Mouse (Mus musculus): ENCODE data around the gene Stk39. TPM values are rescaled to one million over a fixed set of nuclear protein-coding genes. Genes with fewer than 3 reads are reported as not detected.
"Not testable (repeated sequence)": the region's sequence is repeated elsewhere in the genome, so short reads cannot be mapped to it uniquely, and the experiment has no call there.

Stk39 gene
- polyA plus RNA-seq, 1 experiment = 5.0 TPM

DNA sequence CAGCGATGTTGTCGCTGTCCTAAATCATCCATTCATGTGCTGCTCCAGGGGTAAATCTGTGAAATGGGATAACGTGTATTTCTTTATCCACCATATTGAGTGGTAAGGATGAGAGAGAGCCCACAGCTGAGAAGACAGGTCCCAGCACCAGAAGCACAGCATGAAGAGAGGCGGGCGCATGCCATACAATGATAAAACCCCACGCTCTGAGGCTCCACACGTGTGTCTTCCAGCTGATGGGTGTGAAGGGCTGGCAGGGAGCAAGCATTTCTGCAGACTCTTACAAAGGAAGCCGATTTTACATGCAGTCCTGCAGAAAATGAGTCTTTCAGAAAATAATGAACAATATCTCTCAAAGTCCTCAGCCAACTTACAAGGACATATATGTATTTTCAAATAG lies 215.6 kb downstream of the Stk39 start:
- DNase-seq (ENCODE audit: low read depth, low spot score) = no peak
- 96% methylated on average over 8 of the region's 8 CpGs for WGBS

DNA sequence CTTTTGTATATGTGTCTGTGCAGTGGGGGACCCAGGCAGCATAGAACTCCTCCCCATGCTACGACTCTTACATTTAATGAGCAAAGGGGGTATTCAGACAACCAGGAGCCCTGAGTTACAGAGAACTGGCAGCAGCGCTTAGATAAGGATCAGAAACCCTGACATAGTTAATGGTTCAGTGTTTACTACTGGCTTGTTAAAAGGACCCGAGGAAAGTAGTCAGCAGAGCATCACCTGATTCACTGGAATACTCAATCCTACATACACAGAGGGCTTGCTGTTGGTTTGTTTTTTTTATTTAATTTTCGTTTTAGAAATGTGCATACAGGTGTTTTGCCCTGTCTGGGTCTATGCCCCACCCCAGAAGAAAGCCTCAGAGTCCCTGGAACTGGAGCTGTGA lies 217.3 kb downstream of the Stk39 start:
- WGBS = 59% methylated on average over 4 of the region's 4 CpGs
- DNase-seq (ENCODE audit: low read depth, low spot score) = no peak

DNA sequence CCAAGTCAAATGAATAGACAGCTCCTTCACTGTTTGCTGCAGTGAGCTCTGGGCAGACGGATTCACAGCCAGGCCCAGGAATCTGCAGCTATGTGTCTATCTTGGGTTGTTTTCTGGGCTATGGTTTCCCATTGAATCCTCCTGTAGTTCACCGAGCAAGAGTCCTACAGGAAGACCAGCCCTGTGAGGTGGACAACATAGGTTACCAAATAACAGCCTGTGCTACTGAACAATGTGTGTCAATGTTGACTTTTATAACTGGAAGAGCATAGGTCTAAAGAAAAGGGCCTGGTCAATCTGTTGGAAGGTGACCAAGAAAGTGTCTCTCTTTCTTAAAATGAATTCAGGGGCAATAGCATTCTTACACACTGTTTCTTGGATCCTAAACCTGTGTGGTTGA lies 218.8 kb downstream of the Stk39 start:
- WGBS = 85% methylated on average over 2 of the region's 2 CpGs
- no peak for DNase-seq (ENCODE audit: low read depth, low spot score)

DNA sequence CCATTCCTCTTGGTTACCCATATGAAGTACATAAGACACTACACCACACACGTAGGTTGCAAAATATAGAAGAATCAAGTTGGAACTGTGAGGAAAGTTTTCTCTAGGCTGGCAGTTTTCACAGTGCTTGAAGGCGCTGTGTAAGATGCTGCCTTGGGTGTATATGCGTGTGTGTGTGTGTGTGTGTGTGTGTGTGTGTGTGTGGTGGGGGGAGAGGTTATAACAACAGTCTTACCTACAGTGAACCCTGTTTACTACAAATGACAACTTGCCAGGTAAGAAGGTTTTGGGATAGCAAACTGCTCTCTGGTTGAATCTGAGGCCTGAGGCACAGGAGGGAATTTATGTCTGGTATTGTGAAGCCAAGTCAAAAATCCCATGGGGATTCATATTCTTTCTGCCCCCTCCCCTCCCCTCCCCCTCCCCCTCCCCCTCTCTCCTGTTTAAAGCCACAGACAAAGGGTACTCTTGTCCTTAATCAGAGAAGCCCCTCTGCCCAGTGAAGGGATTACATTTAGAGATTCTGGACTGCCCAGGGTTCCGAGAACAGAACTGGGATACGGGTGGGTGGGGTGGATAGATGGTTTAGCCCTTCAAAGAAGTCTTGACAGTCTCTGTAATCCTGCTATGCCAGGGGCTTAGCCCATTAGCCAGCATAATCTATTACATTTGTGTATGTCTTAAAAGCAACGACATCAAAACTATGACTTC lies 219.9 kb downstream of the Stk39 start:
- DNase-seq (ENCODE audit: low read depth, low spot score) = no peak
- WGBS = 96% methylated on average over 6 of the region's 6 CpGs

DNA sequence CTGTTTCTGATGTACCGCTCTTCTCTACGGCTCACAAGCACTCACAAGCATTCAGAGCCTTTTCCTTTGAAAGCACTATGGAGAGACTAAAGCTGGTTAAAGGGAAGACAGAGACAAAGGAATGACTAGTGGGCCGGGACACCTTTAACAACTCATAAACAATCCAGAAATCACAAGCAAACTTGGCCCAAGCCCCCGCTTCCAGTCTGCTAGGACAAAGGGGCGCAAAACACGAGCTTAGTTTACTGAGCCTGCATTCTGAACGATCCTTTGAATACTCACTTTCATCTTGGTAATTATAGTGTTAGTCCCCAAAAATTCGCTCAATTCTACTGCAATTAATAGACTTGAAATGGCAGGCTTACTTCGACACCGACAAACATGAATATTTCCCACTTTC lies 221.2 kb downstream of the Stk39 start:
- 90% methylated on average over 10 of the region's 10 CpGs for WGBS
- no peak for DNase-seq (ENCODE audit: low read depth, low spot score)

DNA sequence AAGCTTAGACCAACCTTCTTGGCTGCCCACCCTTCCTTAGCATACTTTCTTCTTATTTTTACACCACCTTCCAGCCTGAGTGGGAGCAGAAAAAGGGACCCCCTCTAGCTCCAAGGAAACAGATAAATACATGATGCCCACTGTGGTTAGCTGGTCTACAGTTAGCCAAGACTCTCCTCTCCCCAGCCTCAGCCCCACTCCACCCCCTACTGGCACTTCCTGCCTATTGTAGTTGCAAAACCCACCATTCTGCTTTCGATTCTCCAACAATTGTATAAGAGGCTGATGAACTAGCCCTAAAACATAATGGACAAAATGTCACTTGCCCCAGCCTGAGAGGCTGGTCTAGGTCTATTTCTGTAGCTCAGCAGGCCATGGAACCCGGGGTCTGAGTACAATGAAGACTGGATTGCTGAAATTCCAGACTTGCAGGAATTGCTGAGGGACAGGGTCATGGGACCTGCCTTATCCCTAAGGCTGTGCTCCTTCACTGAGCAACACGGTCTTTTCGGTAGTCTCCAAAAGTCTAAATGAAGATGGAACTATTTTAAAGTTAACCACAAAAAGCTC lies 222.1 kb downstream of the Stk39 start:
- 82% methylated on average over 4 of the region's 4 CpGs for WGBS
- DNase-seq (ENCODE audit: low read depth, low spot score) = no peak

DNA sequence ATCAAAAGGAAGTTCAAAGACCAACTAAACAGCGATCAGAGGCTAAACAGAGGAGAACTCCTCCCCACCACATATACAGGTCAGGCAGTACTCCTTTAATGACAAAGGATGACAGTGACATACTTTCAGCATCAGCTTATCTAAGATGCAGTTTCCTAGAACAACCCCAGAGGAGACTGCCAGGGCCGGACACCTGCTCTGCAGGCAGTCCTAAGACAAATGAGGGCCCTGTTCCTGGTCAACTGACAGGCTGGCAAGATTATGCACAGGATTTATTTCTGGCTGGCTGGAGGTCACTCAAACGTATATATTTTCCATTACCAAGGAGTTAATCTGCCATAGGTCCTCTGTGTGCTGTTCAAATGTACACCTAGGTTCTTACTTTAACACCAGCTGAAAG lies 225.8 kb downstream of the Stk39 start:
- 46% methylated on average over 3 of the region's 3 CpGs for WGBS
- no peak for DNase-seq (ENCODE audit: low read depth, low spot score)

DNA sequence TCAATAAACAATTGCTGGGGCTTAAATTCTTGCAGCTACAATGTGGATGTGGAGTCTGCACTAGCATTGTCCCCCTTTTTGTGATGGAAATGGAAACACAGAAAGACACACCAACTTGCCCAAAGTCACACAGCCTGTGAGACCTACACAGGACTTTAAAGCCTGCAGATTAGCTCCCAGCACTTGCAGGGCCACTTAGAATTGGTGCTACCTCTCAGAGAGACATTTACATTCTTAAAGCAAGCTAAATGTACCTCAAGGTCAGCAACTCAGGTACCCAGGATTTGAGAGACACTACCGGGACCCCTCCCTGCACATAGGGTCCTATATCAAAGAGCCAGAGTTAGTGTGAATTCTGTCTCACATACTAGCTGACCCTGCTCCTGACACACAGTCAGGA lies 227.5 kb downstream of the Stk39 start:
- 73% methylated on average over 1 of the region's 1 CpGs for WGBS
- DNase-seq (ENCODE audit: low read depth, low spot score) = no peak

DNA sequence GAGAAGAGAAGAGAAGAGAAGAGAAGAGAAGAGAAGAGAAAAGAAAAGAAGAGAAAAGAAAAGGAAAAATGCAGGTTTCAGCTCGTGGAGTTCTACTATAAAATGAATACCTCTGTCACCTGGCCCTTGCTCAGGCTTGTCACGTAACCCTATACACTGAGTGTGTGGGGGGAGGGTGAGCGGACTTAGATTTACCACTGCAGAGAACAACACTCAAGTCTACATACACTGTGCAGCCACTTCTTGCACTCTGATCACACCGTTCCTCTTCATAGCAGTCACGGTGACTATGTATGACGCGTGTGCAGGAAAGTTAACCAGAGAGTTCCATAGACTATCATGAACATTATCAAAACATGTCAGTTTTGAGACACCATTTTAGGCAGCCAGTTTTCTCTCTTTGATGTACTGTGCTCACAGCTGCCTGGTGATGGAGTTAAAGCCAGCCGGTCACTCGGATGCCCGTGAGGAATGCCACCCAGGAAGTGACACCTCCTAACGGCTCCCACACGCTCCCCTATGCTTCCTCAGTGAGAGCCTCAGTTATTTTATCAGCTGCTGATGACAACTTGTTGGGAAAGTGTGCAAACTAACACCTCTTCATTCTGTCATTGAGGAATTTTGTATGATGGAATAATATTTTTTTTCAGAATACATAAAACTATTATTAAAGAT lies 228.1 kb downstream of the Stk39 start:
- WGBS = 84% methylated on average over 12 of the region's 12 CpGs

DNA sequence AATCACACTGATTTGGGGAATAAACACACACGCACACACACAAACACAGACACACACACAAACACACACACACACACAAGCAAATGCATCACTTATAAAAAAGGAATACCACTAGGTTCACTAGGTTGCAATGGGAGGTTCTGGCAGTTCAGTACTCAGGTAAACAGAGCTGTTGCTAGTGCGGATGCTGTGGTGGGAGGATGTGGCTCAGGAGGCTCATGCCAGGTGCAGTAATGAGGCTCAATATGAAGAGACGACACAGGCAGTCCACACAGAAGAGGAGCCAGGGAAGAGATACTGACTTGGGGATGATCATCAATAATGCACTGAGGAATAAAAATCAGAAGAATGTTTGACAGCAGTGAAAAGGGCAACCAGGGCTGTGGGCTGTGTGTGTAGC lies 228.8 kb downstream of the Stk39 start:
- 90% methylated on average over 3 of the region's 3 CpGs for WGBS
- DNase-seq (ENCODE audit: low read depth, low spot score) = no peak

More for the DNA sequence above, 228.1 kb downstream of the Stk39 start:
- DNase-seq (ENCODE audit: low read depth, low spot score) = no peak

DNA sequence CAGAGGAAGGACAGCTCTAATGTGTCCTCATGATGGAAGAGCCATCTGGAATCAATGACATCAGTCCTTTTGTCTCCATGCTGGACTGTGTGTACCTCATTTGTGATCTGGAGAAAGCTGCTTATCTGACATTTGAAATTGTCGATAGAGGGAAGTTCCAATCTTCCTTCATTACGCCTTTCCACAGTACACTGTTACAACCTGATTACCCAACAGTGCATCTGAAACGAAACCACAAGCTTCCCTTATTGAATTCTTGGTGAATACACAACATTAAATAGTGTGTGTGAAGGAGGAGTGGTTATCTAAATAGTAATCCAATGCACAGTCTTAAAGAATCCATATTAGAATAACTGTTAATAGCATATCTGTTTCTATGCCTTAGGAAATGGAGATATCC lies 230.0 kb downstream of the Stk39 start:
- 83% methylated on average over 3 of the region's 3 CpGs for WGBS
- no peak for DNase-seq (ENCODE audit: low read depth, low spot score)

DNA sequence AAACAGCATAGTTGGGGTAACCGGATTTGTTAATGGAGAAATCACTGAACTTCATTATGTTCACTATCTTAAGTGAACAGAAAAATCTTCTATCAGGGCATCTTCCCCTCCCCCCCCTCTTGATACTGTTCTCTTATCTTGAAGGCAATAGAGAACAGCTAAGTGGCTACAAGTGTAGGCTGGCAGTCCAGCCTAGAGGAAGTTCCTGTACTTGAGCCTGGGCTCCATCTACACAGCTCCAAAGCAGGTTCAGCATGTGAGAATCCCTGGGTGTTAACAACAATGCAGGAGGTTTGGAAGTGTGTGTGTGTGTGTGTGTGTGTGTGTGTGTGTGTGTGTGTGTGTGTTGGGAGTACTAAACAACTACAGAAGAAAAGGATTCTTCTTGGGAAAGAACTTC lies 230.4 kb downstream of the Stk39 start:
- 97% methylated on average over 1 of the region's 1 CpGs for WGBS

DNA sequence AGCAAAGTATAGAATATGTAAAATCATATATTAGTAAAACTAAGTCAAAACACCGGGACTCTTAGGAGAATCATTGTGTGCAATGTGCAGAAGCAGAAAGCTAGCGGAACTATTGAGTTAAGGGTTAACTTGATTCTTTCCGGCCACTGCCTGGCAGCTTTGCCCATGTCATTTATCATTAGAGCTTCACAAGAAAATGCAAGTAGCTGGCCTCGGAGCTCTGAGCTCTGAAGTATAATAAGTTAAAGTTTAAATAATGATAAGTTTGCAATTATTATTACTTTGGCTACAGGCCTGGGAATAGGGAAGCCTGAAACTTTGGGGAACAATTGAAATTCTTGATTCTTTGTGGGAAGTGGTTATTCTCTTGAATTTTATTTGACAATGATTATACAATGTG lies 232.7 kb downstream of the Stk39 start:
- WGBS = 57% methylated on average over 4 of the region's 4 CpGs
- not testable (repeated sequence) for DNase-seq (ENCODE audit: low read depth, low spot score)

More for the DNA sequence above, 230.4 kb downstream of the Stk39 start:
- no peak for DNase-seq (ENCODE audit: low read depth, low spot score)

DNA sequence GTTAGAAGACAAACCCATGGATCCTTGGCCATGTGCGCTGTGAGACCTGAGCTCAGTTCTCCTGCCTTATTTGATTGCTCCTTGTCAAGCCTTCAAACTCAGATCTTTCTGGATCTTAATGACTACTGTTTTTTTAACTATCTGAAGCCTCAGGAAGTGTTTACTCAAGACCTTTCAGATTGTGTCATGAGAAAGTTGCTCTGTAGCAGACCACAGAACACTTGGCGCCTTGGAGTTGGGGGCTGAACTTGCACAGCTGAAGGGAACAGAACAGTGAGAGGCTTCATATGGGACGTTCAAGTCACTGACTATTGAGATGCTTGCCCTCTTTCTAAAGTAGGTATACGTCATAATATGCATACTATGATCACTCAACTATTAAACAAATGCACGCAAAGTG lies 239.1 kb downstream of the Stk39 start:
- 90% methylated on average over 5 of the region's 5 CpGs for WGBS
- DNase-seq (ENCODE audit: low read depth, low spot score) = no peak

DNA sequence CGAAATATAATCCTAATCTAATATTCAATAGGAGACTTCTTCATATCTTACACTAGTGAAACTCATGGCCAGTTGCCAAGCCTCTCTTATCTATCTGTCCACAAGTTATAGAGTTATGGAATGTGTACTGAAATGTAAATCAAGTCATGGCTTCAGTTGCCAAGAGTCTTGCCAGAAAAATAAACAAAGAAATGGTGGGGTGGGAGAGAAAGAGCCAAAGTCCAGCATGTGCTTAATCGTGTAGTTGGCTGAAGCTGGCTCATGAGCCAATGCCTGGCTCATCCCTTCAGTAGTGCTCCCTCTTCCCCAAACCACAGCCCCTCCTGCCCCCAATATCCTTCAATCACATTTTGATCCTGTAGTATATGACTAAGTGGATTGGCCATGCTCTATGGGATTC lies 242.2 kb downstream of the Stk39 start:
- WGBS = 51% methylated on average over 2 of the region's 2 CpGs
- no peak for DNase-seq (ENCODE audit: low read depth, low spot score)

DNA sequence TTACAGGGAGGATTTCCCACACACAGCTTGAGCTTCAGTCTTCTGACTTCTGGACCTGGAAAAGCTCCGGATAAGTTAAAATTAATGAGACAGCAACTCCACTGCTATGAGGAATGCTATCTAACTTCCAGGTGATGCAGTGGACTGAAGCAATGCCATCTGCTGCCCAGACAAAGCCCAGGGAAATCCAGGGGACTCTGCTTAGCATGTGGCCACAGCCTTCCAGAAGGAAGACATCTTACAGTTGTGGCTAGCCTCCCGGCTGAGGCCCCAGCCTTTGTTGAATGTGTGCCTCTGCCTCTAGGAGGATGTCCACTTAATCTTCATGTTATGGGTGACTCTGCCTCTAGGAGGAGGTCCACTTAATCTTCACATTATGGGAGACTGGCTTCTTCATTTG lies 243.0 kb downstream of the Stk39 start:
- no peak for DNase-seq (ENCODE audit: low read depth, low spot score)
- WGBS = 84% methylated on average over 2 of the region's 2 CpGs

DNA sequence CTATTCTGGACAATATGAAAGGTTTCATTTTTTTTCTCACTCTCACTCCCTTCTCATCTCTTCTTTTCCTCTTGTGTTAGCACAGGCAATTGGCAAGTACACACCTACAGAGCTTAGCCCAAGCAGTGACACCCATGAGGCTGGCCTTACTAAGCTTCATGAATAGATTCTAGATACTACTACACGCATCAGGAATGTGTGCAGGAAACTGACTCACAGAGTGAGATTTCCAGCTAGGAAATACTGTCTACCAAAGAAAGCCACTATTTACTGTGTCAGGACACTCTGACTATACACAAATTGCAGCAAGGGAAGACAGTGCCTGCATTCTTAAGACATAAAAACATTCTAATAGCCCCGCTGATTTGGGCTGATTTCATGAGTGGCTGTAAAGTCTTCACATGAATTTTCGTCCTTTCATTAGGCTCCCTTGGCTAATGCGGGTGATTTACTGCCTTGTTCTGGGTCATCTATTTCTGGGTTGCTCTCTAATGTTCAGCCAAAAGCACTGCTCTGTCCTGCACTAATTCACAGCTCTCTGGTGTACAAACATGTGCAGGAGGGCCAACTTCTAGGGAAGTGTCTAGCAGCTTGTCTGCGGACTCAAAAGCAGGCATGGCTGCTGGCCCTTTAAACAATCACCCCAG lies 249.7 kb downstream of the Stk39 start:
- WGBS = 61% methylated on average over 5 of the region's 5 CpGs

DNA sequence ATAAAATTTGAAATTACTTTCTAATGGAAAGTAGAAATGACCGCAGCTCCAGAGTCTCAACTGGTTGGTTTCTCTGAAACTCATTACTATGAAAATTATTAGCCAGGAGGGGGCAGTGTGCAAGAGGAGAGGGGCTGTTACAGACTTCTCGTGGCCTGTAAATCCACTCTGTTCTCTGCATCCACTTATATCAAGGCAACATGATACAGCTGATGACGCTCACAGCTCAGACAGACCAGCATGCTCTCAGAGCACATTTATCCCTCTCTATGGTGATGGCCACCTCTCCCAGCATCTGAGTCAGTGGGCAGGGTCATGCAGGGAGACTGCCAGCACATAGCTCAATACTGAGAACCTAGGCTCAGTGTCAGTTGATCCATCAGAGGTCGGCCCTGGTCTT lies 250.8 kb downstream of the Stk39 start:
- WGBS = 77% methylated on average over 4 of the region's 4 CpGs

More for the DNA sequence above, 249.7 kb downstream of the Stk39 start:
- no peak for DNase-seq (ENCODE audit: low read depth, low spot score)

DNA sequence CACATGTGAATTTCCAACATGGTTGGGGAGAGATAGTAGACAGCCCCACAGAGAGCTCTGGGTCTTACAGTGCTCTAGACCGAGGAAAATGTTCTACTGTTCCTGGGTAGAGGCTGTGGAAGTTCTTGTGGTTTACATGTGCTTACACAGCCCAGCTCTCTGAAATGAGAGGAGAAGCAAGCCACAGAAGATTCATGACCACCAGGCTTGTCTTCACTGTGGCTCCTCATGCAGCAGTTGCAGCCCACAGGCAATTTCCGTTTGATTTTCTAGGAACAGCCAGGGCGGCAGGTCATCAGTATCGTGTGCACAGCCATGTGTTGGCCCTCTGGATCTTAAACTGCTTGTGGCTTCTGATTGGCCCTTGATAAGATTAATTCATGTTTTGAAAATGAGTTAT lies 252.2 kb downstream of the Stk39 start:
- 88% methylated on average over 4 of the region's 4 CpGs for WGBS
- no peak for DNase-seq (ENCODE audit: low read depth, low spot score)

More for the DNA sequence above, 250.8 kb downstream of the Stk39 start:
- no peak for DNase-seq (ENCODE audit: low read depth, low spot score)

DNA sequence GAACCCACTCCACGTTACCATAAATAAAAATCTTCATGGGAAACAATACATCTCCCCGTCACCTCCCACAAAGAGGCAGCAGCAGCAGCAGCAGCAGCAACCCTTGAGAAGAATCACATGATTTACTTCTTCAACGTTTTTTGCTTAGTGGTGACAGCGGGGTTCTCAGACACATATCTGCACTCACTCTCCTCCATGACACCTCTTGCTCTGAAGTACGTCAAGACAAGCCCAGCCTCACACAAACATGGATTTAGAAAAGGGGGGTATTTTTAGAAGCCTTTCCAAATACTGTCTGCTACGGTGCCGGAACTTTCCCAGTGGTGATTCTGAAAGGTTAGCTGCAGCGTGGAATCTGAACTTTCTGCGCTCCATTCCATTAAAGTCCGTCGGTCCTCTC lies 256.9 kb downstream of the Stk39 start:
- 89% methylated on average over 11 of the region's 11 CpGs for WGBS
- DNase-seq (ENCODE audit: low read depth, low spot score) = no peak

DNA sequence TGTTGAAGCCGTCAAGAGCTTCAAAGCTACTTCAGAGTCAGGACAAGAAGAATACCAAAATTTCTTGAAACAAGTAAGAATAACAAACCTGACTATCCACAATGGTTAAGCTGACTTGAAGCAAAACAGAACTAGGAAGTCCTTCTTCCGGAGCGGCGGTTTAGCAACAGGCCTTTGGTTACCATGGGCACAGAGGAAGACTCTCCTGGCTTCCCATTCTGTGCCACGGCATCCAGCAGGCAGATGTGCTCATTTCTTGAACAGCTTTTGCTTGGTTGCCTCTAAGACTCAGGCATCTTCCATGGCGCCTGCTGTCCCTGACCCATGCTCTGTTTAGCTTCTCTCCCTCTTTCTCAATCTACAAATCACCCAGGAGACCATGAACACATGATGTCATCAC lies 257.7 kb downstream of the Stk39 start:
- 85% methylated on average over 6 of the region's 6 CpGs for WGBS
- DNase-seq (ENCODE audit: low read depth, low spot score) = no peak

Measured in large intestine, adult 2 months (tissue).